Mouse (Mus musculus) cerebellum, adult 9-11 months (tissue): Measurements from ENCODE around the gene Wdtc1.
A peak's percentile ranks its signal among the peaks of the same experiment; 100 is the strongest.

Source experiments
- DNase-seq: peaks from one replicate; pipeline ENCODE4 v3.0.0; 2022

Gene Wdtc1

DNA sequence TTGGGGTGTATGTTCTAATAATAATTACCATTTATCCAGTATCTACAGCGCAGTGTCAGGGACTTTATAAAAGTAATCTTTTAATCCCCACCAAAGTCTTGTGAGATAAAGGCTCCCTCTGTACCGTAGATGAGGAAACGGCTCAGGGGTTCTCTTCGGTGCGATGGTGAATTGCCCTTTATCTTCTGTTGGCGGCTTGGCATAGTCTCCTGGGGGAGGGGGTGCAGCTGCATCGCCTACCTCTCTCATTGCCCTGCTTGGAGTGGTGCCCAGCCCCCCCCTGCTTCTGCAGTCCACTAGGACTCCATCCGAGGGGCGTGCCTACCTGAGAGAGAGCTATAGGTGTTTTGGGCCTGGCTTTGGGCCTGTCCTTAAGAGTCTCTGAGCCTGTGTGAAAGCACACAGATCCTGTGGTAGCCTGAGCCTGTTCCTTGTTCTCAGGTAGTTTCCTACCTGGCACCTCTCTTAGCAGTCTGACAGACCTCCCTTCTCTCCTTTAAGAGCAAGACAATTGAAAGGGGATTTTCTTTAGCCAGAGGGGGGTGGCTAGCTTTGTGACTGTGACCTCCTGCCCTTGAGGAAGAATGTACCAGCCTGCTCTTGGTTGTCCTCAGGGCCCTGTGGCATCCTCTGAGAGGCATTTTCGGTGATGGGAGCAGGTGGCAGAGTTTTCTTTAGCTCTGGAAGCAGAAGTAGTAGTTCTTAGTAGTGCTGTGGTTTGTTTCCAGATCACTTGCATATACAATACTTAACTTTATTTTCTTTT is 22.7 kb upstream of the Wdtc1 start:
- DNase-seq: peak; percentile 60

DNA sequence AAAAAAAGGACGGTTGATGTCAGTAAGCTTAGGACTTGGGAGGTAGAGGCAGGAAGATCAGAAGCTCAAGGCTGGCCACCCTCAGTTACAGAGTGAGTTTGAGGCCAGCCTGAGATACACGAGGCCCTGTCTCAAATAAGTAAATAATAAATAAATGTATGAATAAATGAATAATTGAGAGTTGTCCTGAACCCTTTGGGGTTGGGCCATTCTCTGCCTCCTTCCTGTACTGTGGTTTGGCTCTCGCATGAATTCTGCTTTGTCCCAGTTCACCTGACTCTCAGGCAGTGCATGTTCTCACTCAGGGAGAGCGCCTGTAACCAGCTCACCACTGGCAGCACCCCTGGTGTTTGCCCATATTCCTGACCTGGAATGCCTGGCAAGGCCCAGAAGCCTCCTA is 20.7 kb upstream of the Wdtc1 start:
- DNase-seq: no peak

DNA sequence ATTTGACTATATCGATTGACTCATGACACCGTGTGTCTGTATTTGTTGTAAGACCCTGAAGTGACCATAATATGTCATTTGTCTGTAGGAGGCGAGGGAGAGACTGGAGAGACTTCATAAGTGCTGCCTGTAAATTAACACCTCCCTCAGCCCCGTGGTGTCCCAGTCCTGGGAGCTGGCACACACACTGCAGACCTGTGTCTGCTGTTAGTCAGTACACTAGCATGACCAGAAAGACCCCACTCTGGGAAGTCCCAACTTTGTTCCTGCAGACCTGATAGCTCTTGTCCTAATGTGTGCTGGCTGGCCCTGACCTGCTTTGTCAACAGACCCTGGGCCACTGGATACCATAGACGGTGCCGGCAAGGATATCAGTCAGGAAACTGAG is 19.0 kb upstream of the Wdtc1 start:
- DNase-seq: no peak

DNA sequence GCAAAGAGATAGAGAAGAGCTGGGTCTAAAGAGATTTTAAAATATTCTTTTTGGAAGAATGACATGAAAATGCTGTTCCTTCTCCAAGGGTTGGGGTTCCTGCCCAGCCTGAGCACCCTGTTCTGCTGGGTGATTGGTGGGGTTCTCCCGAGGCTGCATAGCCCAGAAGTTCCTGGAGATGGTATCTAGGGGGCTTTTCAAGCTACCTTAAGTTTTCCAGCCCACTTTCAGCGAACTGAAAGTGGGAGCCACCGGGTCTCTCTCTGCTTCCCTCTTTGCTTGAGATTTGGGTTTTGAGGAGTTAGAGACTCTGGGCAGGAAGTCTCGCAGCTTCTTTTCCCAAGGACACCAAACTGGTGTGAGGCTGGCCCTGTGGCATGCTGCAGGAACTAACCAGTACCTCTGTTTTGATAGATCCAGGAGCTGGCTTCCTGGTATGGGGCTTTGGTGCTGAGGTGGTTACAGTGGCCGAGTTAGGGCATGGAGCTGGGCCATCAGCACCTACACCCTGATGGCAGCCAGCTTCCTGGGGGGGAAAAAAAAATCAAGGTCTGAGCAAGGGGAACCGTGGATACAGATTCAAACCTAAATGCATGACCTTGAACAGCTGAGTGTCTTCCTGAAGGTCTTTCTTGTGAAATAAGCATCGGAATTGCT is 18.5 kb upstream of the Wdtc1 start:
- no peak for DNase-seq

DNA sequence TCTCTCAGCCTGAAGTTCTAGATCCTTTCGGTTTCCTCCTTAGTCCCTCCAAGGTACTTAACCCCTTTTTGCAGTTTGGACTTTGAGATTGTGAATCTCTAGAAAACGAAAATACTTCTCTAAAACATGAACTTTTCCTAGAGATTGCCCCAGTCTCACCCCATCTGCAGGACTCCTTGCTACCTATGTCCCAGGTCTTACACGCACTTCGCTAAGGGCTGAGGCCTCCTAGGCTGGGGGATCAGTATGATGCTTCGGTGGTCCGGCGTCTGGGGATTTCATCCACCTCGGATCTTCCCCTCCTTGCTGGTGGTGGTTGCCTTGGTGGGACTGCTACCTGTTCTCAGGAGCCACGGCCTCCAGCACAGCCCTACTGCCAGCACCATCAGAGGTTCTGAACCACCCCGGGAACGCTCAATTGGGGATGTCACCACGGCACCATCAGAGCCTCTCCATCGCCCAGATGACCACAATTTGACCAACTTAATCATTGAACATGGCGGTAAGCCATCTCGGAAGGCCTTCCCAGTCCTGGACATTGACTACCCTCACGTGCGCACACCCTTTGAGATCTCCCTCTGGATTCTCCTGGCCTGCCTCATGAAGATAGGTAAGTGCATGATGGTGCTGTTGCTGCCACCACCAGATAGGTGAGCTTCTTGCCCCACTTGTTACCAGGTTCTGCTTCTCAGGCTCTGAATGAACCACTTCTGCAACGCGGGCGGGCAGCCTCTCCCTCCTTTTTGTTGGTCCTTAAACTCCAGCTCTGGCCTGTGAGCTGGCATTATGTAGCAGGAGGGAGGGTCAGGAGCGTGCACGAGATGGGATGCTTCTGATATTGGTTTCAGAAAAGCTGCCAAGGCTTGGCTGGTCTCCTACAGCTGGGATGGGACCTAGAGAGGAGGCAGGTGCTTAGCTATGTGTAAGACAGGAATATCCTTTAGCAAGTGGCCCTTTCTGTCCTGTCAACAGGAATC is 17.3 kb upstream of the Wdtc1 start:
- peak; percentile 61 for DNase-seq

DNA sequence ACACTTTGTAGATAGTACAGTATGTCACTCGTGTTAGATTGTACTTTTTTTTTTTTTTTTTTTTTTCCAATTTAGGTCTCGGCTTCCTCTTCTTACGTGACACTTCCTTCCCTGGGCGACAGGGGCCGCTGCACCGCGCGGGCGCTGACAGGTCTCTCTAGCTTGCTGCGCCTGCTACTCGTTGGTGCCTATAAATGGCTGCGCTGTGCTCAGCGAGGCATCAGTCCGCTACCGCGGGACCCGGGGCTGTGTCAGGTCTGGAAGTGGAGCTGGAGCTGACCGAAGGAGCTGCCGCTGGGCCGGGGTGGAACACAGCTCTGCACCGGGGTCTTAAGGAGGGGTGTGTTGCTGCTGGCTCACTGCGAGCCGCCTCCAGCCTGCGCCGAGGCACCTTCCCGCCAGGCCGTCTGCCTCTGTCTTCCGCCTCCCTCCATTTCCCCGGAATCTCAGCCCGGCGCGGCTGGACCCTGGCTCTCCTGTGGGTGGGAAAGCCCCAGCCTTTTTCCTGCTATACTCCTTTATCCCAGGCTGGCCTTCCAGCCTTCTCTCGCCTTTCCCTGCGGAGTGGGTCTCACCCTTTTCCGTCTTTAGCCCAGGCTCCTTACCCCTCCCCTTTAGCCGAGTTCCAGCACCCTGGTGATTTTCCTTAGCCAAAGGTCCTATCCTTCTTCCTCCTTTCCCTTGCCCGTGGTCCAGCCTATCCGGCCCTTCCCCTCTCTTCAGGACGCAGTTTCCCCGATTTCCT is 16.4 kb upstream of the Wdtc1 start, which contains the start of gene Slc9a1:
Slc9a1 (plus strand) TSS at position 154 of the 745 bp plus-strand sequence.
- DNase-seq: peak; percentile 95

DNA sequence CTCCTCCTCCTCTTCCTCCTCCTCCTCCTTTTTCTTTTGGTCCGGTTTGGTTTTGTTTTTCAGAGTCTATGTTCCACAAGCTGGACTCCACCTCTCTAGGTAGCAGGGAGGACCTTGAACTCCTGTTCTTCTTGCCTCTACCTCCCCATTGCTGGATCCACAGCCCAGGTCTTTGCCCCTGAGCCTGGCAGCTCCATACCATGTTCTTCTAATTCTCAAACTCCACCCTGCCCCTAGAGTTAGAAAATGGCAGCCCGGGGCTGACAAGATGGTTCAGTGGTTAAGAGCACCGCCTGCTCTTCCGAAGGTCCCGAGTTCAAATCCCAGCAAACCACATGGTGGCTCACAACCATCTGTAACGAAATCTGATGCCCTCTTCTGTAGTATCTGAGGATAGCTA is 1.4 kb upstream of the Wdtc1 start:
- DNase-seq: no peak

DNA sequence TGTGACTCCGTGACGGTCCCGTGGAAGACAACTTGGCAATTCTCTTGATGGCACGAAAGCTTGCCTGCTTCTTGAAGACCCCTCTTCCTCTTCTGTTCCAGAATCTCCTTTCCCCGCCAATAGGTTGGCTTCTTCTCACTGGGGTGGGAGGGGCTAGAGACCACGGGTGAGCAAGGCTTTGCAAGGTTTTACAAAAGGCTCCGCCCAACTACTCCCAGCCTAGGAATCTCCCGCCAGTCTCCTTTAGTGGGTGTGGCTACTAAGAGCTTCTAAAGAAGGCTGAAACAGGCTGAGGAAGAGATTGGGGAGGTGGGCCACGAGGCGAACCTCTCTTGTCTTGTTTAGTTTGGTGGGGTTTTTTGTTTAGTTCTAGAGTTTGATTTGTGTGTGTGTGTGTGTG is 484 bp downstream of the Wdtc1 start:
- no peak for DNase-seq

DNA sequence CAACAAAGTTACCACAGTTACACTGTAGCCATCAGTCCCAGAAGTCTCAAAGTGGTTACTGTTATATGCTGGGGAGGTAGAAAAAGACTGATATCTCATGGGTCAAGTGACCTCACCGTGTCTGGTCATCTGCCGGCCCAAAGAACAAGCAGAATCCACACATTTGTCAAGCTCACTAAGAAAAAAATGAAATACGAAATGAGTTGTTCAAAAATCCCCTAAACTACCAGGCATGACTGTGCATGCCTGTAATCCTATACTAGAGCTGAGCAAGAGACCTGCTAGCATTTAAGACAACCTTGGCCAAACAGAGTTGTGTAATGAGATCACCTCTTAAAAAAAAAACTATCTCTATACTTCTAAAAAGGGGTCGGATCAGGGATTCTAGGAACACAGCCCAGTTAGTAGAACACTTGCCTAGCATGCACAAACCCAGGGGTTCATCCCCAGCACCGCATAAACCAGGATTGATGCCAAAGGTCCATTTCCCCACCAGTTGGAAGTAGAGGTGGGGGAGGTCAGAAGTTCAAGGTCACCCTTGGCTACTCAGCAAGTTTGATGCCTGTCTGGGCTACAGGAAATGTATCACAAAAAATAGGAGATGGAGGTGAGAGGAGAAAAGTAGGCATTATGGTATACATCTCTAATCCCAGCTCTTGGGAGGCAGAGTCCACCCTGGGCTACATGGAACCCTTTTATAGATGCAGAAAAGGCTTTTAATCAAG is 5.1 kb downstream of the Wdtc1 start:
- no peak for DNase-seq

DNA sequence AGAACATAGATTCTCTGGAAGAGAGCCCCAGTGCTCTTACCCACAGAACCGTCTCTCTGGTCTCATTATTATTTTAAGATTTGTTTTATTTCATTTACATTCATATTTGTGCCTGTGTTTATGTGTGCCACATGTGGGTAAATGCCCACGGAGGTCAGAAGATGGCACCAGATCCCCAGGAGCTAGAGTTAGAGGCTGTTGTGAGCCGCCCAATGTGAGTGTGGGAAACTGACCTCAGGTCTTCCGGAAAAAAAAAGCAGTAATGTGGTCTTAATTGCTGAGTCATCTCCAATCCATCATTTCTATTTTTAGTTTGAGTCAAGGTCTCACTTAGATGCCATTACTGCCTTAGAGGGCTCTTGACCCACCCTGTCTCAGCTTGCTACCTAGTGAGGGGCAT is 5.7 kb downstream of the Wdtc1 start:
- DNase-seq: no peak

DNA sequence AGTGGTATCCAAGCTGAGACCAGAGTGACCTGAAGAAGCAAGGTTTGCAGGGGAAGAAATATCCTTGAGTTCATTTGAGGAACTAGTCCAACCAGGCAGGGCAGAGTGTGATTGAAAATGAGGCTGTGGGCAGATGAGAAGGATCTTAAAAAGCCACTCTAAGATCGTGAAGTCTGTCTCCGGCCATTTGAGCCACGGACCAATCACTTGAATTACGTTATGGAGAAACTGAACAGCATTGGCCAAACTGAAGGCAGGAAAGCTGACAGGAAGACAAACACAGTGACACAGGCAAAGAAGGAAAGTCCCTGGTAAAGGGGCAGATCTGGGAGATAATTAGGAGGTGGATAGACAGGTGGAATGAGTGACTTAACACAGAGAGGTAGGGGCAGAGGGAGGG is 6.7 kb downstream of the Wdtc1 start:
- no peak for DNase-seq

DNA sequence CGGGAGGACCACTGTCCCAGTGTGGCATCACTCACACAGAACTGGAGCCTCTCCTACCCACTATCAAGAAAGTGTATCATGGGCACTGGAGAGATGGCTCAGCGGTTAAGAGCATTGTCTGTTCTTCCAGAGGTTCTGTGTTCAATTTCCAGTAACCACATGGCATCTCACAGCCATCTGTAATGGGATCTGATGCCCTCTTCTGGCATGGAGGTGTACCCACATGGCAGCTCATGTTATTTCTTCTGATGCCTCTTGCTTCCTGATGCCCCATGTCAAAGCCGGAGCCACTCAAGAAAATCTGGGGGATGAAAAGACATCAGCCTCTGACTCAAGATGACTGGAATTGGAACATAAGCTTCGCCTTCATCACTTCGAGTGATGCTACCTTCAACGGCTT is 7.6 kb downstream of the Wdtc1 start:
- no peak for DNase-seq

DNA sequence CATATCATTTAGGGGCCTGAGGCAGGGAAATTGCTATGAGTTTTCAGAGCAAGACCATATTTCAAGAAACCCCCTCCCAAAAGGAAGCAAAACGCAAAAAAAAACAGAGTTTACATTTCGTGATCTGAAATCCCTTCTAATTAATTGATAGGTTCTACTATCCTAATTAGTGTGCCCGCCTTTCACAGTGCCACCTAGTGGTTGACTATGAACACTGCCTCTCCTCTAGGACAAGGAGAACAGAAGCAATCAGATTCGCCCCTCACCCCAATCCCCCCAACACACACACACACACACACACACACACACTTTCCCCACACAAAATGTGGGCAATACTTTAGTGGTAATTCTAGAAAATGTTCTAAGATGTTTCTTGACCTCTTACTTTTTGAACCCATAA is 9.2 kb downstream of the Wdtc1 start:
- no peak for DNase-seq

DNA sequence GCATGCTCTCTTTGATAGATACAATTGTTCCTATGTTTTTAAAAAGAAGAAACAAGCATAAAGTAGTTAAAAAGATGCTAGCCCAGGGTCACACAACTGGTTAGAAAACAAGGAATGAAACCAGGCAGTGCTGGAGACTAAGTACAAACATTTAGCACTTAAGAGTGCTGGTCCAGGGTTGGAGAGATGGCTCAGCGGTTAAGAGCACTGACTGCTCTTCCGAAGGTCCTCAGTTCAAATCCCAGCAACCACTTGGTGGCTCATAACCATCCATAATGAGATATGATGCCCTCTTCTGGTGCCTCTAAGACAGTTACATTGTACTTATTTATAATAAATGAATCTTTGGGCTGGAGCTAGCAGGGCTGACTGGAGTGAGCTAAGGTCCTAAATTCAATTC is 13.1 kb downstream of the Wdtc1 start:
- no peak for DNase-seq

DNA sequence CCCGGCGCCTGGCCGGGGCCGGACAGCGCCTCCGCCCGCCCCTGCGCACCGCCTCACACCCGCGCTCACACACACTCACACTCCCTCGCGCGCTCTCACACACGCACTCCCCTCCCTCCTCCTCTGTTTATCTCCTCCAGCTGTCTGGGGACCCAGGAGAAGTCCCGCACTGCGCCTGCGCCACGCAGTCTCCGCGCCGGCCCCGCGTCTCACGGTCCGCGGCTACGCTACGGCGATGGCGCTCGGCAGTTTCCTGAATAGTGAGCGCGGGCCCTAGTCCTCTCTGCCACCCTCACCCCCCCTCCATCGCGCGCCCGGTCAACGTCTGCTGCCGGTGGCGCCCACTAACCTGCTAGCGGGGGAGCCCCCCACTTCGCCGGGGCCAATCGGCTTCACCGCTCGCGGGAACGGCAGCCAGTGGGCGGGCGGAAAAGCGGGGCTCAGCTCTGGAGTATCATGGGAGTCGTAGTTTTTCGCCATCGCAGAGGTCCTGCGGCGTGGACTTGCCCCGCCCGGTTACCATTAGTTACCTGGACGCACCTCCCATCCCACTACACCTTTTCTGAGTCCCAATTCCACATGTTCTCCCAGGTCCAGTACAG is 14.0 kb downstream of the Wdtc1 start:
- peak; percentile 99 for DNase-seq

DNA sequence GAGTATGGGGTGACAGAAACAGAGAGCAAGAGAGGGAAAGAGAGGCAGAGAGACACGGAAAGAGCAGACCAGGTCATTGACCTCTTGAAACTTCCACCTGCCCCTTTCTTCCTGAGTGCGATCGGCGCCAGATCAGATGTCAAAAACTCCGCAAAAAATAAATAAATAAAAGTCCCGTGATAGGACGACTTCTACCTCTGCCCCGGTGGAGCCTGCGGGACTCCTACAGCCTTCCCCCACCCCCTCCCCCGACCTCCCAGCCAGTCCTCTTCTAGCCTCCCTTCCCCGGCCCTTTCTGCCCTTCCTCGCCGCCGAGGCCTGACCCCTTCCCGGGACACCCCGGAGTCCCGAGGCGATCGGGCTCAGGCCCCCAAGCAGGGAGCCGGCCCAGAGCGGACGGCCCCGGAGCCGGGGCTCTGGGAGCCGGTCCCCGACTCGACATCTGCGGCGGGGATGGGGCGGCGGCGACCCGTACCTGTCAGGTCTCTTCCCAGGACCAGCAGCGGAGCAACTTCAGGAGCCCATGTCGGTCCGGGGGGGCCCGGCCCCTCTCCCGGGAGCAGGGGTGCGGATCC is 14.7 kb downstream of the Wdtc1 start:
- no peak for DNase-seq

DNA sequence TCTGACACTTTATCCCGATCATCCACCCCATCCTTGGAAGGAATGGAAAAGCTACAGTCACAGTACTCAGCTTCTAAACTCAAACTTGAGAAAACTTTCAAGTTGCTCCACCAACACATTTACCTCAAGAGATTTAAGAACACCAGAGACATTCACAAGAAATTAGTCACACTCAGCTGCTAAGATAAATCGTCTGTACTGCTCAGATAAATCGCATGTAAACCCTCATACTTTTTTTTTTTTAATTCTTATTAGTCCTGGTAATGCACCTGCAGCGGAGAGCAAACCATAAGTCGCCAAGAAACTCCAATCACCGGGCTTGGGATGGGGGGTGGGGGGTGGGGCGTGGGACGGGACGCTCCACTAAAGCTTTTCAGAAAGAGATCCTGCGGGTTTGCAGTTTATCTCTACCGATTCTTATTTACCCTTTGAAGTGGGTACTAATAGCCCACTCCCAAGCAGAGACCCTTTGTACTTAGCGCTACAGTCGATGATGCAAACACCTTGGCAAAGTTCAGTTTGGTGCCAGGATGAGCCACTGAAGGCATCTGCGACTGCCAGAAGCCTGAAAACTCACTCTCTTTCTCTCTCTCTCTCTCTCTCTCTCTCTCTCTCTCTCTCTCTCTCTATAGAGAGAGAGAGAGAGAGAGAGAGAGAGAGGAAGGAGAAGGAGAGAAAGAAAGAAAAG is 15.3 kb downstream of the Wdtc1 start:
- DNase-seq: no peak

DNA sequence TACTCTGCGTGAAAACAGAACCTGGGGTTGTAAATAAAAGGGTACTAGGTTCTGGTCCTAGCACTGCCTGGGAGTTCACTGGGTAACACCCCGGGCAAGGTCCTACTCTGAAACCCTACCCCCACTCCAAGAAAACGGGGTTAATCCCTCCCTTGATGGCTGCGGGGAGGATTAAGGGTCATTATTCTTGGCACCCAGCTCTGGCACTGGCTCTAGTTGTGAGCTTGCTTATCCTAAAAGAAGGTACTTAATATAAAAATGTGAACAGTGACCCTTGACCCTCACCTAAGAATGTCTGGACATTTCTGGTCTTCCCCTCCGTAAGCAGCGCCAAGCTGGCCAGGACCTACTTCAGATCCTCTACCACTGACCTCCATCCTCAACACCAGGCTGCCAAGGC is 20.0 kb downstream of the Wdtc1 start:
- no peak for DNase-seq

DNA sequence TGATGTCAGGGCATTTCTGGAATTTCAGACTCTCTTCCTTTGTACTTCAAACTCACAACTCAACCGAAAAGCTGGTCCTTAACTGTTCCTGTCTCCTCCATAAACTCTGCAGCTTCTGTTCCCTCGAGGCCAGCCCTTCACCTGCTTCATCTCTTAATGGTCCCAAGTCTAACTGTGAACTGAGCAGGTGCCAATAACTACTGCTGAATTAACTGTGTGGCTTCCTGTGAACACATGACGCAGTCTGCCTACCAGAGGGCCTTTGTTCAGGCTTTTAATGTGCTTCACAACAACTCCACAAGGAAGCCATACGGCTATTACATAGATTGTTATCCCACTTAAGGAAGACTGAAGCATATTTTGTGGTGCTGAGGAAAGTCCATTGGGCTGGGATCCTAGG is 23.0 kb downstream of the Wdtc1 start:
- DNase-seq: no peak

DNA sequence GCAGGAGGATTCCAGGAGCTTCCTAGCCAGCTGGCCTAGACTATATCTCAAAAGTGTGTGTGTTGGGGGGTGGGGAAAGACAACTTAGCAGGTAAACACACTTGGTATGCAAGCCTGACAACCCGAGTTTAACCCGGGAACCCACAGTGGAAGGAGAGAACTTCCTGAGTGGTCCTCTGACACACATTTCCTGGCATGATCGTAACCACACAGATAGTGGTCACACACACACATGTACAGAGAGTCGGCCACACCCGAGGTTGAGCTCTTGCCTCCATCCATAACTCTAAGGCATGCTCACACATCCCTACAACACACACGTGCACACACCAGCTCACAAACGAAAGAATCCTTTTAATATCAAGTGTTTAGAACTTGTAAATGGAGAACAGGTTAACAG is 25.2 kb downstream of the Wdtc1 start:
- DNase-seq: no peak

DNA sequence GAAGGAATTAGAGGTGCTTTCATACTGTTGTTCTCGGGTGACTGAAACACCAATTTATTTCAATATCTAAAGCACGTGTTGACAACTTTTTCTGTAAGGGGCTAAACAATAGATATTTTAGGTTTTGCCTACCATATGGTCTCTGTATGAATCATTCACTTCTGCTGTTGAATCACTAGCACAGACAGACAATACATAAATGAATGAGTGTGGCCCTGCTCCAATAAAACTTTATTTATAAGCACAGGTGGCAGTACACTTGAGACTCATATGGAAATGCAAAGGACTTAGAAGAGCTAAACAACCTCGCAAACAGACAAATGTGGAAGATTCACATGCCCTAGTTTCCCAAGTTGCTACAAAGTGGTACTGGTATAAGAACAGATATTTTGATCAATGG is 33.6 kb downstream of the Wdtc1 start:
- DNase-seq: no peak
